Mouse (Mus musculus) cerebellum, postnatal 25 days (tissue): Measurements from ENCODE around the gene Gm21897.
"Not testable (repeated sequence)": the region's sequence is repeated elsewhere in the genome, so short reads cannot be mapped to it uniquely, and the experiment has no call there.

Source experiments
- DNase-seq, 2 experiments: peaks; one replicate each; pipeline ENCODE4 v3.0.0; 2021; ENCODE audit warnings: mixed read lengths in 2 of 2

Gene Gm21897

DNA sequence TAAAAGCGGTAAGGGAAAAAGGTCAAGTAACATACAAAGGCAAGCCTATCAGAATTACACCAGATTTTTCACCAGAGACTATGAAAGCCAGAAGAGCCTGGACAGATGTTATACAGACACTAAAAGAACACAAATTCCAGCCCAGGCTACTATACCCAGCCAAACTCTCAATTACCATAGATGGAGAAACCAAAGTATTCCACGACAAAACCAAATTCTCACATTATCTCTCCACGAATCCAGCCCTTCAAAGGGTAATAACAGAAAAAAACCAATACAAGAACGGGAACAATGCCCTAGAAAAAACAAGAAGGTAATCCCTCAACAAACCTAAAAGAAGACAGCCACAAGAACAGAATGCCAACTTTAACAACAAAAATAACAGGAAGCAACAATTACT is at the start of gene Gm21897:
Gene Gm21897 (plus strand): TSS at position 301 of the 400 bp plus-strand sequence.
- DNase-seq, result not testable (repeated sequence)

DNA sequence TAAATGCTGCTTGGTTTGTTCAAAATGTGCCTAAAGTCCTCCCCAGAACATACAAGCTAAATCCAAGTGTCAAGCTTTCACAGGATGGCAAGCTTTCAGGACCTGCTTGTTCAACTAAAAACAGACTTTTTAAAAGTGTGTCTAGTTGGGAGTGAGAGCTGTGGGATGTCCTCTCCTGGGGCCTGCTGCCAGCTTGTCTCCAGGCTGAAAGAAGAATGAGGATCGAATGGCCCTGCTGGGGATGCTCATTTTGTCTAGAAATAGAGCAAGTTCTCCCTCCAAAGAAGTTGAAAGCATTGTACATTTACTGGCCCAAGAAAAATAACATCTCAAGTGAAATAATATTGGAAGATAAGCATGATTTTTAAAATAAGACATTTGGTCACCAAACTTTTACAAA is 45.0 kb upstream of the Gm21897 start:
- no peak for DNase-seq

GRCm38 (mm10) chr16:15277461-15277860 is 39.8 kb upstream of the Gm21897 start:
- no peak for DNase-seq

- no peak for DNase-seq
Measured at GRCm38 (mm10) chr16:15293041-15293440, 24.2 kb upstream of the Gm21897 start.

GRCm38 (mm10) chr16:15294289-15294688 is 23.0 kb upstream of the Gm21897 start:
- DNase-seq, result no peak

GRCm38 (mm10) chr16:15294911-15295659 is 22.2 kb upstream of the Gm21897 start:
- DNase-seq, result peak in 1 of 2 experiments; percentile 3

DNA sequence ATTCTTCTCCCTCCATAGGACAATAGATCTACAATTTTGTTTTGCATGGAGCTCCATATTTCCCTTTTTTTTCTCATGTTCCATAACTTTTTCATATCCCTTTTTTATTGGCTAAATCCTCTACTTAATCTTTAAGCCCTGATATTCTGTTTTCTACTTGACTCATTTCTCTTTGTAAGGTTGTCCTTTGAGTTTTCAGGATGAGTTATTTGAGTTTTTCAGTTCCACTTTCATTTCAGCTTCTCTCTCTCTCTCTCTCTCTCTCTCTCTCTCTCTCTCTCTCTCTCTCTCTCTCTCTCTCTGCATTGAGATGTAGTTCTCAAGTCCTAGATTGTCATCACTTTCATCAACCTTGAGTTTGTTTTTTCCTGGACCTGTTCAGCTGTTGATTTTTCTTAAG is 17.3 kb downstream of the Gm21897 start:
- DNase-seq, result no peak

DNA sequence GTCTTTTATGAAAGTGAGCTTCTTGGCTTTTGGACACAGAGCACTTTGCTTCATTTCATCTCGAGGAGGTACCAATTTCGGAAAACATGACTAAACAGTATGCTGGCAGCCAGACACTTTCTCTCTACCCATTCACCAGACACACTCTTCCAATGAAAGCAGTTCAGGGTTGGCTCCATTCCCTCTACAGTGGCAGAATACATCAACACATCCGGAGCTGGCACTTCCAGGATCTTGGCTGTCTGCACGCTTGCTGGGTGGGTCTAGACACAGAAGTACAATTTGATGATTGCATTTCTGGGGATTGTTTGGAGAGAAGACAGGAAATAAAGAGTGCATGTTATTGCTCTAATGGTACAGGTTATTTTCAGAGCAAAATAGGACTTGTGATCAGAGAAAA is 21.8 kb downstream of the Gm21897 start:
- no peak for DNase-seq

DNA sequence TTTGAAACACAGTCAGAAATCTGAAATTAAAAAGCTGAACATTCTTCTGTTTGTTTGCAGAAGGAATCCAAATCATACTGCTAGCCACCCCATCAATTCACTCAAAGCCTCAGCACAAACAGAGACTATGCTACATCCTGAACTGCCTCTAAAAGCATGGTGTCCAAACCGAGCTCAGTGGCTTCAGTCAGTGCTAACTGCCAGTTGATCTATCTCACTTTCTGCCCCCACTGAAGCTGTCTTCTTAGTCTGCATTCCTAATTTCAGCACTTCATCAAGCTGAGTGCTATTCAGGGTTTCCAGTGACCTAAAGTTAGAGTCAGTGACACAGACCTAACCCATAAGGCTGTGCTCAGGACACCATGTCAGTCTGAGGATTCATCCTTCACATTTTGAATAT is 28.8 kb downstream of the Gm21897 start:
- DNase-seq, result no peak

- no peak for DNase-seq
Measured at GRCm38 (mm10) chr16:15349381-15349780, 32.1 kb downstream of the Gm21897 start.

DNA sequence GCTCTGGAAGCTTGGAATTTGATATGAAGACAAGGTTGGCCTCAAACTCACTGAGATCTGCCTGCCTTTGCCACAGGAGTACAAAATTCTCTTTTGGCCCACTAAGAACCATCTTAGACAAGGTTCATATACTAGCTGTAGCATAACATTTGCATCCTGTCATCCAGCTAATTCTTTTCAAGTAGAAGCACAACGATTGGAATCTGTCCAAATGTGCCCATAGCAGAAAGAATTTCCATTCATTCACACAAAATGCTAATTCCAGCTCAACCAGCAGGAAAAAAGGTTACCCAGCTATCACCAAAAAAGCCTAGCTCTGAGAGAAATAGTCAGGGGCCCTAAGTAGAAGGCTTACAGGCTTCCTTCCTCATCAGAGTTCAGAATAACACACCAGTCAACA is 34.0 kb downstream of the Gm21897 start:
- no peak for DNase-seq

GRCm38 (mm10) chr16:15352320-15352719 is 35.1 kb downstream of the Gm21897 start:
- DNase-seq, result no peak

DNA sequence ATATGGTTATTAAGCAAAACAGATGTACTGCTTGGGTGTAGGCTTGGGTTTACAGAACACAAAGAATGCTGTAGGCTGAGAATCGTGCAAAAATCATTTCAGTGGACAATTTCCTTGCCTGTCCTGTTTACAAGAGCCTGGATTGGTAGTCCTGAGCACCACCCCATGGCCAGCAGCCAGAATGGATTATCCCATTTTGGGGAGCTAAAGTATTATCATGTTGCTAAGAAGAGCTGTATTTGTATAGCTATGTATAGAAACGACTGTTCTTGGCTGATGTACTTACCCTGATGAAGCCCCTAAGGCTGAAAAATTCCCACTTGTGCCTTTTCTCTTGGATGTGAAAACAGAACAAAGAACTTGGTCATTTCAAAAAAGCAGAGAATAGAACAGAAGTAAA is 37.6 kb downstream of the Gm21897 start:
- no peak for DNase-seq

DNA sequence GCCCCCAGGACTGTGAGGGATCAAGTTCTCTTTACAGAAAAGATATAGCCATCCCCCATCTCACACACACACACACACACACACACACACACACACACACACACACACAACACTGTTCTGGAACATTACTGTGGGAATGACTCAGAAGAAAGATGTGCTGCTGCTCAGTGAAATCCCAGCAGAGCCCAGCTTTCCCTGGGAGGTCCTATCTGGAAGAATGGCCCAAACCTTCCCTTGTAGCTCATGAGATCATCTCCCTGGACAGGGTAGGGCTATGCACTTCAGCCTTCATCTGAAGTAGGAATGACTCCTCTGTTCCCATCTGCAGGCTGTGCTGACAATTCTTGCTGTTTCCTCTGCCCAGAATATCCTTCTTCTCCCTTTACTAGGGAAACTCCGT is 38.1 kb downstream of the Gm21897 start:
- no peak for DNase-seq

GRCm38 (mm10) chr16:15357766-15358165 is 40.5 kb downstream of the Gm21897 start:
- DNase-seq, result no peak

DNA sequence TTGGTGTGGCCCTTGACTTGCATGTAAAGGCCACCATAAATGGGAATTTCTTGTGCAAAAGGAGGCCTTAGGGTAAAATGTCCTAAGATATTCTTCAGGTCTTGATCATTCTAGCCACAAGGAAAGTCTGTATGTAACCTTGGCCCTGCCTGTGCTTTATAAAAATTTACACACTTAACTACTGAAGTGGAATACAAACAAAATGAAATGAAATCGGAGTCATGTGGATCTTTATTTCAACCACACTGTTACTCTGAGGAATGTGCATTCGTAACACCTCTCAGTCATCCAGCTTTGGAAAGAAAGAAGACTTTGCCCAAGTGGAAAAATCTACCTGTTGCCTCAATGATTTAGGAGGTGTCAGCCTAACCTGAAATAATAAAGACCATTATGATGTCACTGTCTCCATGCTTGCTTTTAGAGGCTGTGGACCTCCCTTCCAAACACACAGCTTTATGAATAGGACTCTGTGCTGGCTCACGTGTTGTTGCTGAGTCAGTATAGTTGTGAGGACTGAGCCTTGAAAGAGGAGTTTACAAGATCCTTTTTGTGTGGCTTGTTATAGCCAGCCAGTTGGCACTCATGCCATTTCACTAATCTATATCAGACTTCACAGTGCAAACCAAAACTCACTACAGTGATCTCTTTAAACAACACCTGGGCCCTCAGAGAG is 42.0 kb downstream of the Gm21897 start:
- no peak for DNase-seq

DNA sequence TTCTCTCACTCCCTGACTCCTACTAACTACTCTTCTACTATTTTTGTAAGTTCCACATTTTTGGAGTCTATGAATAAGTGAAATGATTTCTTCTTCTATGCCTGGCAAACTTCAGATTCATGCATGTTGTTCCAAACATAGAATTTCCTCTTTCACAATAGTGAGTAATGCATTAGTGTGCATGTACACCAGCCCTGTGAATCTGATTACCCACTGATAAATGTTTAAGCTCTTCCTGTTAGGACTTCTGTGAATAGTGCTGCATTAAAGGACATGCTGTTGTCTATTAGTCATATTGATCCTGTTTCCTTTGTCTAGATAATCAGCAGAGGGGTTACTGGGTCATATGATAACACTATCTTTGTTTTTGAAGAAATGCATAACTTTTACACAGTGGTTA is 43.6 kb downstream of the Gm21897 start:
- DNase-seq, result no peak
